Mouse (Mus musculus) embryonic facial prominence, embryonic 14.5 days (tissue): ENCODE data around the gene Itih4. TPM values are rescaled to one million over a fixed set of nuclear protein-coding genes. Genes with fewer than 3 reads are reported as not detected.
A peak's percentile ranks its signal among the peaks of the same experiment; 100 is the strongest.

ENCODE experiments used
- ATAC-seq: fragments of 200-750 bp; cut with Nextera tagmentation; 2 replicates; pipeline ENCODE4 v1.8.0; 2017; ENCODE audit warnings: low read depth, moderate number of reproducible peaks, moderate TSS enrichment
- DNase-seq: peaks from one replicate; pipeline ENCODE4 v3.0.0-alpha.2; 2015; ENCODE audit warnings: low spot score
- H3K27ac ChIP-seq: fragments of 300-500 bp; sonication (generic); replicated peaks from 2 replicates; pipeline ENCODE4 v1.5.1; 2014; ENCODE audit warnings: low read depth, mild to moderate bottlenecking, low read length, moderate library complexity
- H3K27me3 ChIP-seq: fragments of 300-500 bp; sonication (generic); replicated peaks from 2 replicates; pipeline ENCODE4 v1.6.1; 2014; ENCODE audit warnings: low read length; ENCODE audit not compliant: control insufficient read depth, insufficient read depth
- H3K36me3 ChIP-seq: fragments of 300-500 bp; sonication (generic); 2 replicates; pipeline ENCODE4 v1.6.1; 2014; ENCODE audit warnings: low read length, mixed read lengths; ENCODE audit not compliant: control insufficient read depth, insufficient read depth
- H3K4me1 ChIP-seq: fragments of 300-500 bp; sonication (generic); 2 replicates; pipeline ENCODE4 v1.6.1; 2014; ENCODE audit warnings: antibody characterized with exemption, low read length; ENCODE audit not compliant: control insufficient read depth, insufficient read depth
- H3K4me2 ChIP-seq: fragments of 300-500 bp; sonication (generic); 2 replicates; pipeline ENCODE4 v1.6.1; 2014; ENCODE audit warnings: low read depth, mild to moderate bottlenecking, low read length, moderate library complexity, mixed read lengths
- H3K4me3 ChIP-seq: fragments of 300-500 bp; sonication (generic); 2 replicates; pipeline ENCODE4 v1.5.1; 2014; ENCODE audit warnings: low read depth, mild to moderate bottlenecking, low read length
- H3K9ac ChIP-seq: fragments of 300-500 bp; sonication (generic); 2 replicates; pipeline ENCODE4 v1.6.1; 2014; ENCODE audit warnings: low read depth, mild to moderate bottlenecking, low read length, moderate library complexity, mixed read lengths
- H3K9me3 ChIP-seq: fragments of 300-500 bp; sonication (generic); 2 replicates; pipeline ENCODE4 v1.6.1; 2016; ENCODE audit warnings: low read length; ENCODE audit not compliant: control insufficient read depth
- WGBS: fragments of 180-500 bp; shearing (Covaris S2); extraction: QIAGEN DNeasy Blood & Tissue Kit; methylation state at CpG from one replicate; pipeline ENCODE4 v1.1.7; 2014; 5-methylcytosine and 5-hydroxymethylcytosine counted together
- polyA plus RNA-seq: library from polyadenylated mRNA; unstranded; fragments of >200 nt; fragmentation: Nextera tagmentation; extraction: Ambion mirVana; gene quantifications from 2 replicates; pipeline ENCODE4 v1.2.1, GENCODE M21; 2014

Gene Itih4
- polyA plus RNA-seq, 1 experiment from 2014 or later: not detected

DNA sequence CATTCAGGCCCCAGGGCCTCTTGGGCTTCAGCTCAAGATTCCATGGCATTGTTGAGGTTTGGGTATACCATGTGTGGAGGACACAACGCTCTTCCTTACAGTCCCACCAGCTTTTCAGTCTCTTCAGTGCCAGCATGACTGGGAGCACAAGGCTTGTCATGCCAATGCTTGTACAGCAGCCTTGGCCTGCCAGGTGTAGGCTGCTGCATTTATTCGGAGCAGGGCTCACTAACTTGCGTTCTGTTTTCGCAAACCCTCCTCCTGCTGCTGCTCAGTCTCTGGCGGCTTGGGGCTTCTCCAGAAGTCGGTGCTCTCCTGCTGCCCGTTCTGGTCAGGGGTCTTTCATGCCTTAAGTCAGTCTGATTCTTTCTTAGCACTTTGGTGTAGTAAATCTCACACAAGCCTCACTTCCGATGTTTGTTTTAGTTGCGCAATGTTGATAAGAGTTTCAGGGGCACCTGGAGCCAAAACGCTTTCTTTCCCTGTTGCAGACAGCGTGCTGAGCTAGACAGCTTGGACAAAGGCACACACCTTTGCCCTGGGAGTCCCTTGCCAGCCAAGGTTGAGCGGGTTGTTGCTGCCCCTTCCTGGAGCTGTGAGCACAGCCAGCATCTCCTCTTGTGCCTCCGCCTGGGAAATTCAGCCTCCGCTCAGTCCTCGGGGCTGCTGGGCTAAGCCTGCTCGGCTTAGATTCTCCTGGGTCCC lies 24.7 kb upstream of the Itih4 start:
- no peak overlapping the region for H3K9ac ChIP-seq
- H3K4me3 ChIP-seq: no peak overlapping the region
- H3K27ac ChIP-seq: no peak overlapping the region
- no peak overlapping the region for H3K4me2 ChIP-seq
- no peaks in the 10 kb centered on the region for H3K27me3 ChIP-seq
- 71% methylated on average over 16 of the region's 16 CpGs for WGBS
- peaks cover 16% of the 10 kb centered on the region for H3K36me3 ChIP-seq
- H3K9me3 ChIP-seq: peaks cover 5% of the 10 kb centered on the region; the same call in 1 of the 2 replicates
- H3K4me1 ChIP-seq: no peaks in the 10 kb centered on the region
- DNase-seq (no peak), ATAC-seq (no peak)

DNA sequence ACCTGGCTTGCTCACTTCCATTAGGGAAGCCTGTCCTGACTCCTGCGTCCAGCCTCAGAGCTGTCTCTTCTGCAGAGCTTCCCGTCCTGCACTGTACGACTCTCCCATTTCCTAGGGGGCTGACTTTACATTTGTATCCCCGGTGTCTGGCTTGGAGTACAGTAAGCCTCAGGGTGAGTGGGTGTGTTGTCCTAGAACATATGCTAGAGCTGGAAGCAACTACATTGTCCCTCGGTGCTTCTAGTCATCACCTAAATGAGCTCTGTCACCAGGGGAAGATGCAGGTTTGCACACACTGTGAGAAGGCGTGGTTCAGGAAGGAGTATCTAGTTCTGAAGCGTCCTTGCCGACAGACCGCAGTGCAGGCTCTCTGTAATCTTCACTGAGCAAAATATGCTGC lies 23.9 kb upstream of the Itih4 start:
- Histone ChIP-seq H3K9ac (no peak overlapping the region), H3K4me3 (no peak overlapping the region), H3K27me3 (no peaks in the 10 kb centered on the region), H3K36me3 (peaks cover 19% of the 10 kb centered on the region), H3K27ac (no peak overlapping the region), H3K4me2 (no peak overlapping the region), H3K9me3 (peaks cover 5% of the 10 kb centered on the region; the same call in 1 of the 2 replicates), H3K4me1 (no peaks in the 10 kb centered on the region)
- ATAC-seq (no peak), DNase-seq (no peak)
- 88% methylated on average over 9 of the region's 9 CpGs for WGBS

DNA sequence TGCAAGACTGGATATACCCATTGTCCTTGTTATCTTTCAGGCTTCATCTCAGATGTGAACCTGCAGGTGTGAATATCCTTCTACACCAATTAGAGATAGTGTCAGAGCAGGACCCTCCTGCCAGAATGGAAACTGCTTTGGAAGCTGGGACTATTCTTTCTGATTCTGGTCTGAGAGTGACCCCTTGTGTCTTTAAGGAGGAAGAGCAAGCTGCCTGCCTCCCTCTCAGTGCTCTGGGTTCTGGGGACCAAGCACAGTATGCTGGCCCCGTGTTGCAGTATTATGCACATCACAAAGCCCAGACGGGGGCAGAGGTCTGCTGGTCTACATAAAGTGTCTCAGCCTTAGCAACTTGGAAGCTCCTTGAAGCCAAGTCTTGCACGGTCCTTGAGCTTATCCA lies 21.0 kb upstream of the Itih4 start:
- ATAC-seq (peak; percentile 31; the same call in 1 of the 2 replicates), DNase-seq (peak; percentile 22)
- Histone ChIP-seq H3K36me3 (peaks cover 19% of the 10 kb centered on the region), H3K9me3 (no peaks in the 10 kb centered on the region), H3K9ac (no peak overlapping the region), H3K27ac (no peak overlapping the region), H3K4me3 (no peak overlapping the region), H3K4me2 (no peak overlapping the region), H3K4me1 (peaks cover 7% of the 10 kb centered on the region; the same call in 1 of the 2 replicates), H3K27me3 (no peaks in the 10 kb centered on the region)
- 66% methylated on average over 3 of the region's 3 CpGs for WGBS

DNA sequence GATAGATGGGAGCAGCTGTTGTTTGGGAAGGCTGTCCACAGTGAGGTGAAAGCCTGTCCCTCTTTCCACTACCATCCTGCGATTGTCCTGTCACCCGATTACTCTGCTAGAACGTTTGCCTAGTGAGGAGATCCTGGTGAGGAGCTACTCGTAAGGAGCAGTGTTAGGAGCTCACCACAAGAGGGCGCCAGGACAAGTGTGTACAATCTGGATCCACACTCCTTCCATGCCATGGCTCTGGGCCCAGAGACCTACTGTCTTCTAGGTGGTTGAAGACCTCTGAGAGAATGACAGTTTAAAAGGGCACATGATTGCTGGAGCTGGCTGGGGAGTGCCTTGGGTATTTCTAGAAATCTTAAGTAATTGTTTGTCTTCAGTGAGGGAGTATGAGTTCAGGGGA lies 19.2 kb upstream of the Itih4 start:
- no peak for ATAC-seq
- no peaks in the 10 kb centered on the region for H3K9me3 ChIP-seq
- peaks cover 24% of the 10 kb centered on the region for H3K36me3 ChIP-seq
- 32% methylated on average over 5 of the region's 5 CpGs for WGBS
- H3K27ac ChIP-seq: no peak overlapping the region
- peaks cover 7% of the 10 kb centered on the region; the same call in 1 of the 2 replicates for H3K4me1 ChIP-seq
- no peak overlapping the region for H3K9ac ChIP-seq
- no peak overlapping the region for H3K4me2 ChIP-seq
- H3K4me3 ChIP-seq: no peak overlapping the region
- H3K27me3 ChIP-seq: no peaks in the 10 kb centered on the region
- DNase-seq: peak; percentile 83

DNA sequence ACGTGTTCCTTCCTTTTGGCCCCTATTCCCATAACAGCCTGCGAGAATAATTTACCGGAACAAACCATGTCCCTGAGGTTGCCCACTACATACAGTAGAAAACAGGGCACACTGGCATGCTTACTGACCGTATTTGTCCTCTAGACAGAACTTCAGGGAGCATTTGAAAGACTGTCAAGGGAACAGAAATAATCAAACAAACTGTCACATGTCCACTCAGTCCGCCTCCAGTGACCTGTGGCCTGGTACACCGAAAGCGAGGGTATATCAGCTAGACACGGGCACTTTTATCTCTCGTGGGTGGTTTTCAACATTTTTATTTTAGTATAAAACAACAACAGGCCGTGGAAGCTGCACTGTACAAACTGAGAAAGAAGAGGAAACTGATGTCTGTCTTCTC lies 17.4 kb upstream of the Itih4 start:
- Histone ChIP-seq H3K4me3 (no peak overlapping the region), H3K9ac (no peak overlapping the region), H3K4me1 (peaks cover 7% of the 10 kb centered on the region; the same call in 1 of the 2 replicates), H3K27ac (no peak overlapping the region), H3K4me2 (no peak overlapping the region), H3K9me3 (no peaks in the 10 kb centered on the region), H3K27me3 (no peaks in the 10 kb centered on the region), H3K36me3 (peaks cover 37% of the 10 kb centered on the region)
- DNase-seq: no peak
- 90% methylated on average over 10 of the region's 10 CpGs for WGBS
- no peak for ATAC-seq

DNA sequence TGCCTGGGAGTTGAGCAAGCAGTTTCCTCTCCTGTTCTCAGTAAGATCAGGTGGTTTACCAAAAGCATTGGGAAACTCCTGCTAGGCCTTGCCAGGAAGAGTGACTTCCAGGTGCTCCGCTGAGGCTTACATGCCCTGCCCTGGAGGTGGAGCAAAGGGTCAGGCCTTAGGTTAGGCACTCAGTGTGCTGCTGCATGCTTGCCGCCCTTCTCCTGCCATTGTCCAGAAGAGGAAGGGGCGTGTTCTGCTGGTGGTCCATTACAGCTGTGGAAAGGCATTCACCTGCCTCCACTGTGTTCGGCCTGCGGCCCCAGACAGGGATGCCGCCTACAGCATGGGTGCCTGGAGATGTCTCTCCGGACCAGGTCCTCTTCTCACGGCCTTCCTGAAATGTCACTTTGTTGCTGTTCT lies 16.9 kb upstream of the Itih4 start:
- WGBS: 73% methylated on average over 8 of the region's 8 CpGs
- no peaks in the 10 kb centered on the region for H3K9me3 ChIP-seq
- H3K9ac ChIP-seq: no peak overlapping the region
- H3K4me2 ChIP-seq: no peak overlapping the region
- H3K4me3 ChIP-seq: no peak overlapping the region
- no peaks in the 10 kb centered on the region for H3K27me3 ChIP-seq
- H3K36me3 ChIP-seq: peaks cover 43% of the 10 kb centered on the region
- ATAC-seq (no peak), DNase-seq (no peak)
- peaks cover 7% of the 10 kb centered on the region; the same call in 1 of the 2 replicates for H3K4me1 ChIP-seq
- H3K27ac ChIP-seq: peak overlapping the region; percentile 76; the same call in 1 of the 2 replicates

DNA sequence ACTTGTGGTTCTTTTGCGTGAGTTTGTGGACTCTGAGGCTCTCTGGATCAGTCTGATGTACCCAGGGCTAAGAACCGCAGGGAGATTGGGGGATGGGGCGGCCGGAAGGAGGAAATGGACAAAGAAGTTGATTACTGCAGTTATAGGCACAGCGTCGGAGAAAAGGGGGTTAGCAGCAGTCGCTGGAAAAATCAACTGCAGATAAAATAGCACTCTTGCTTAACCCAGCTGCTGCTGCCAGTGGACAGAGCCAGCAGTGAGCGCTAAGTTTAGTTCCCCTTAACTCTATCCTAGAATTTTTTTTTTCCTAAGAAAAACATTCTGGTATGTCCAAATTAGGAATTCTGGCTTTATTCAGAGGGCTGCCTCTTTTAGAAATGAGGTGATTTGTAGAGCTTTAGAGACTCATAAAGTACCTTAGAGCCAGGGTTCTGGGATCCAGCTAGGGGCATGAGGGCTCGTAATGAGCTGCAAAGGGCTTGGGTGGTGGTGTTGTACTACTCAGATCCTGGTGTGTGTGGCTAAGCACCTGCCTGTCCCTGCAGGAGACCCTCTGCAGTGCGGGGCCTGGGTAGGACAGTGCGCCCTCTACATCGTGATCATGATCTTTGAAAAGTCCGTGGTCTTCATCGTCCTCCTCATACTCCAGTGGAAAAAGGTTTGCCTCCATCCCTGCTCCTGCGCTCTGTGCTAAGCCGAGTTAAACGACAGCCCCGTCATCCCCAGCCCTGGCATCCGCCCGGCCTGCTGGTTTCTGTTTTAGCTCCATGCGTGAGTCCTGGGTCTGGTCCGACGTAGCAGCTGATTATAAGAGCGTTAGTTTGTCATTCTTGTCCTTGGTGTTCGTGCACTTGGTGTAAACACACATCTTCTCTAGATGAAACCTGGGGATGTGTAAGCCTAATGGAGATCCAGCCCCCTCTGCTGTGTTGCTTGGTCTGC lies 15.8 kb upstream of the Itih4 start:
- H3K27me3 ChIP-seq: no peaks in the 10 kb centered on the region
- no peak overlapping the region for H3K4me2 ChIP-seq
- peak overlapping the region; percentile 76 for H3K27ac ChIP-seq
- no peaks in the 10 kb centered on the region for H3K9me3 ChIP-seq
- no peak overlapping the region for H3K4me3 ChIP-seq
- ATAC-seq (no peak), DNase-seq (peak; percentile 47)
- H3K9ac ChIP-seq: no peak overlapping the region
- peaks cover 7% of the 10 kb centered on the region; the same call in 1 of the 2 replicates for H3K4me1 ChIP-seq
- WGBS: 71% methylated on average over 25 of the region's 25 CpGs
- peaks cover 43% of the 10 kb centered on the region for H3K36me3 ChIP-seq

DNA sequence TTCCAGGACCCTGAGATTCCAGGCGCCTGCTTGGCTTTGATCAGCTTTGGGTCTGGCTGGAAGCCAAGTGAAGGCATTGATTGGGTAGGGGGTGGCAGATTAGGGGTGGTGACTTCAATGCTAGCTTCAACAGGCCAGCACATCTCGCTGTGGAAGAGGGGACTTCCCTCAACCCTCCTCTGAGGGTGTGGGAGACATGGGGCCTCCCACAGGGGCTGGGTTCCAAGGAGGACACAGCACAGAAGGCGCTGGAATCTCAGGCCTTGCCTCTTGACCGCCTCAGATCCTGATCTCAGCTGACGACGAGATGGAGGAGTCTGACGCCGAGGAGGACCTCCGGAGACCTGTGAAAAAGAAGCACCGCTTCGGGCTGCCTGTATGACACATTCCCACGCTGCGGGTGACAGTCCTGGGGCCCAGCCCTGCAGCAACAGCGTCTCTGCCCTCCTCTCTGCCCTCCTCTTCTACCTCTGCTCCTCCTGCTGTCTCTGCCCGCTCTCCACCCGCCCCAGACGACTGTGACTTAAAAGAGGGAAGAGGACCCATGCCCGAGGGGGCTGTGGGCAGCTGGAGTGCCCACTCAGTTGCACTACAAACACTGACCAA lies 12.1 kb upstream of the Itih4 start:
- ATAC-seq: no peak
- no peaks in the 10 kb centered on the region for H3K27me3 ChIP-seq
- H3K4me3 ChIP-seq: no peak overlapping the region
- H3K4me1 ChIP-seq: peaks cover 7% of the 10 kb centered on the region; the same call in 1 of the 2 replicates
- H3K9me3 ChIP-seq: no peaks in the 10 kb centered on the region
- H3K36me3 ChIP-seq: peaks cover 47% of the 10 kb centered on the region
- no peak overlapping the region for H3K9ac ChIP-seq
- 84% methylated on average over 17 of the region's 18 CpGs for WGBS
- DNase-seq: no peak
- no peak overlapping the region for H3K4me2 ChIP-seq
- H3K27ac ChIP-seq: no peak overlapping the region
